Mouse (Mus musculus): Measurements from ENCODE around the gene Bckdk. TPM values are rescaled to one million over a fixed set of nuclear protein-coding genes. Genes with fewer than 3 reads are reported as not detected.

The Bckdk gene
- total RNA-seq, 1 experiment from 2014 or later: 37.4 TPM

DNA sequence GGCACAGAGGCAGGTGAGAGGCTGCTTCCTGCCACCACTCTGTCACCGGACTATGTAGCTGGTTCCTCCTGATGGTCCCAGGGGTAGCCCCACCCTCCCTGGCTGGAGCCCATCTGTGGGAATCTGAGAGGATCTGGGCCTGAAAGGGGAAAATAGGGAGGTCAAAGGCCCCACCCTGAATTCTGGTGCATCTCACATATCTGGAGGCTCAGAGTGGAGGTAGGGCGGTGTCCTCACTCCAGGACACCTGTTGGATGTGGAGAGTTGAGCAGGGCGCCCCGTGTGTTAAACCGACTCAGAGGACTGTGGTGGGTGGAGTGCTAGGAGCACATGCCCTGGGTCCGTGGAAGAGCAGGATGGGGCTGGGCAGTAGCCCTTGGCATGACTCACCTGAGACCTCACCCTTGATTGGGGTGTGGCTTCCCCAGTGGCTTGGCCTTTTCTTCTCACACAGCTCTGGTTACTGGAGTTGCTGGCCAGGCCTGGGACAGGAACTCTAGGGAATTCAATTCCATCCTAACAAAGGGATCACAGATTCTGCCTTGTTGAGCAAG lies 42.7 kb downstream of the Bckdk start, which contains the start of gene Prss36:
Gene Prss36 (minus strand): TSS at position 256 of the 554 bp plus-strand sequence.
- ATAC-seq (replicated peaks in 1 of 2; ENCODE audit: insufficient read depth in 1 of 2, low FRiP score in 2 of 2, low TSS enrichment in 1 of 2, low read depth in 1 of 2, poor library complexity in 2 of 2, severe bottlenecking in 2 of 2): no peak

GRCm38 (mm10) chr7:127952864-127953581 lies 49.1 kb downstream of the Bckdk start:
- ATAC-seq (replicated peaks in 1 of 2; ENCODE audit: insufficient read depth in 1 of 2, low FRiP score in 2 of 2, low TSS enrichment in 1 of 2, low read depth in 1 of 2, poor library complexity in 2 of 2, severe bottlenecking in 2 of 2): peak; percentile 95 to 96

DNA sequence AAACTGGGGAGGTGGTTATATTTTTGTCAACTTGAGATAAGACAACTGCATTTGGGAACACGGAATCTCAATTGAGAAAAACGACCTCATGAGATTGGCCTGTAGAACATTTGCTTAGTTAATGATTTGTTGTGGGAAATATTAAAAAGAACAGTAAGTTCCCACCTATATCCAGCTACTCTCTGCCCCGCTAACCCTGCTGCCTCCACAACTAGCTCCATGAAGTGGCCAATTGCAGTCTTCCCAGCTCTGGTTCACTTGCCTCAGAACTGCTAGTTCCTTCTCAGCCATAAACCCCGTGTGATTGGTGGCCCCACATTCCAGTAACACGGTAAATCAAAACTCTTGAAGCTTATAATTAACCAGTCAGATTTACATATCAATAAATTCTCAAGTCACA lies 55.5 kb downstream of the Bckdk start:
- ATAC-seq (replicated peaks in 1 of 2; ENCODE audit: insufficient read depth in 1 of 2, low FRiP score in 2 of 2, low TSS enrichment in 1 of 2, low read depth in 1 of 2, poor library complexity in 2 of 2, severe bottlenecking in 2 of 2): no peak

Other genes with a start within 250 kb of the Bckdk start
- 60.5 and 72.0 TPM in 2 replicates for gene Bcl7c, start 195.1 kb upstream of the Bckdk start, total RNA-seq (2017)
- gene Ctf1, start 191.3 kb upstream of the Bckdk start, total RNA-seq (2017): 1.3 and 7.7 TPM in 2 replicates
- gene Ctf2, start 171.9 kb upstream of the Bckdk start, total RNA-seq (2017): not detected in 2 replicates
- gene Fbxl19, start 159.5 kb upstream of the Bckdk start, total RNA-seq (2017): 15.1 and 18.5 TPM in 2 replicates
- 25.3 and 34.4 TPM in 2 replicates for gene Orai3, start 134.3 kb upstream of the Bckdk start, total RNA-seq (2017)
- gene Setd1a, start 127.4 kb upstream of the Bckdk start, total RNA-seq (2017): 12.4 and 15.2 TPM in 2 replicates
- gene Gm49388, start 118.5 kb upstream of the Bckdk start, total RNA-seq (2017): not detected in 2 replicates
- 30.2 and 35.6 TPM in 2 replicates for gene Hsd3b7, start 103.5 kb upstream of the Bckdk start, total RNA-seq (2017)
- 47.1 and 82.4 TPM in 2 replicates for gene Stx4a, start 79.8 kb upstream of the Bckdk start, total RNA-seq (2017)
- gene Stx1b, start 79.5 kb upstream of the Bckdk start, total RNA-seq (2017): 0.40 and 1.6 TPM in 2 replicates
- 44.5 and 50.2 TPM in 2 replicates for gene Zfp646, start 27.9 kb upstream of the Bckdk start, total RNA-seq (2017)
- gene Zfp668, start 27.3 kb upstream of the Bckdk start, total RNA-seq (2017): 5.4 and 7.0 TPM in 2 replicates
- gene Prss53, start 13.1 kb upstream of the Bckdk start, total RNA-seq (2017): 0.94 TPM in 1 of 2 replicates, not detected in the other
- not detected in 2 replicates for gene Gm21974, start 8.6 kb upstream of the Bckdk start, total RNA-seq (2017)
- gene Vkorc1, start 8.5 kb upstream of the Bckdk start, total RNA-seq (2017): 31.1 and 40.5 TPM in 2 replicates
- gene Kat8, start 8.4 kb downstream of the Bckdk start, total RNA-seq (2017): 42.5 and 48.2 TPM in 2 replicates
- gene Prss8, start 26.0 kb downstream of the Bckdk start, total RNA-seq (2017): not detected in 2 replicates
- 1.2 and 2.3 TPM in 2 replicates for gene Prss36, start 42.6 kb downstream of the Bckdk start, total RNA-seq (2017)
- 98.3 and 114 TPM in 2 replicates for gene Fus, start 63.4 kb downstream of the Bckdk start, total RNA-seq (2017)
- 16.9 and 21.1 TPM in 2 replicates for gene Pycard, start 89.8 kb downstream of the Bckdk start, total RNA-seq (2017)
- gene Trim72, start 99.9 kb downstream of the Bckdk start, total RNA-seq (2017): not detected in 2 replicates
- gene Itgam, start 158.6 kb downstream of the Bckdk start, total RNA-seq (2017): 29.7 and 53.4 TPM in 2 replicates
- gene Gm49368, start 158.6 kb downstream of the Bckdk start, total RNA-seq (2017): 0.56 TPM in 1 of 2 replicates, not detected in the other
- gene Itgax, start 225.5 kb downstream of the Bckdk start, total RNA-seq (2017): 1.3 and 2.4 TPM in 2 replicates

Measured in hematopoietic stem cell, adult 5-6 weeks (primary cell).